Mouse (Mus musculus) liver, embryonic 11.5 days (tissue): ENCODE results near the gene Dapk2. TPM values are rescaled to one million over a fixed set of nuclear protein-coding genes. Genes with fewer than 3 reads are reported as not detected.

Experiments used
- ATAC-seq: fragments of 200-750 bp; cut with Nextera tagmentation; replicated peaks from 2 replicates; pipeline ENCODE4 v1.8.0; 2017; ENCODE audit warnings: moderate number of reproducible peaks, mild to moderate bottlenecking, moderate TSS enrichment, moderate library complexity; ENCODE audit not compliant: low FRiP score
- DNase-seq: peaks from one replicate; pipeline ENCODE4 v3.0.0-alpha.2; 2017; ENCODE audit warnings: low spot score
- H3K27ac ChIP-seq: fragments of 300-500 bp; sonication (generic); 2 replicates; pipeline ENCODE4 v1.5.1; 2014; ENCODE audit warnings: mild to moderate bottlenecking, low read depth, low read length, control low read depth
- H3K27me3 ChIP-seq: fragments of 300-500 bp; sonication (generic); replicated peaks from 2 replicates; pipeline ENCODE4 v1.6.1; 2014; ENCODE audit warnings: low read length, mixed read lengths; ENCODE audit not compliant: control insufficient read depth, insufficient read depth
- H3K36me3 ChIP-seq: fragments of 300-500 bp; sonication (generic); 2 replicates; pipeline ENCODE4 v1.6.1; 2014; ENCODE audit warnings: mild to moderate bottlenecking, low read length, moderate library complexity, mixed read lengths; ENCODE audit not compliant: control insufficient read depth, insufficient read depth
- H3K4me1 ChIP-seq: fragments of 300-500 bp; sonication (generic); replicated peaks from 2 replicates; pipeline ENCODE4 v1.6.1; 2014; ENCODE audit warnings: low read length, mixed read lengths; ENCODE audit not compliant: control insufficient read depth, insufficient read depth
- H3K4me2 ChIP-seq: fragments of 300-500 bp; sonication (generic); 2 replicates; pipeline ENCODE4 v1.6.1; 2014; ENCODE audit warnings: mild to moderate bottlenecking, control low read depth, moderate library complexity
- H3K4me3 ChIP-seq: fragments of 300-500 bp; sonication (generic); 2 replicates; pipeline ENCODE4 v1.5.1; 2014; ENCODE audit warnings: low read depth, low read length, control low read depth
- H3K9ac ChIP-seq: fragments of 300-500 bp; sonication (generic); 2 replicates; pipeline ENCODE4 v1.6.1; 2014; ENCODE audit warnings: low read depth, low read length, control low read depth
- H3K9me3 ChIP-seq: fragments of 300-500 bp; sonication (generic); 2 replicates; pipeline ENCODE4 v1.6.1; 2016; ENCODE audit warnings: low read length, inconsistent platforms, mixed read lengths; ENCODE audit not compliant: control insufficient read depth
- WGBS: fragments of 180-500 bp; shearing (Covaris S2); extraction: QIAGEN DNeasy Blood & Tissue Kit; methylation state at CpG from one replicate; pipeline ENCODE4 v1.1.7; 2014; 5-methylcytosine and 5-hydroxymethylcytosine counted together
- polyA plus RNA-seq: library from polyadenylated mRNA; unstranded; fragments of >200 nt; fragmentation: Nextera tagmentation; extraction: Ambion mirVana; gene quantifications from 2 replicates; pipeline ENCODE4 v1.2.1, GENCODE M21; 2014

The Dapk2 gene
- polyA plus RNA-seq, 1 experiment from 2014 or later = 6.1 TPM

- no peak overlapping the region for H3K4me3 ChIP-seq
Observed at GRCm38 (mm10) chr9:66304320-66305090, 146.5 kb downstream of the Dapk2 start.

GRCm38 (mm10) chr9:66305121-66306112 lies 147.4 kb downstream of the Dapk2 start:
- ATAC-seq (no peak), DNase-seq (no peak)
- Histone ChIP-seq H3K27me3 (no peaks in the 10 kb centered on the region), H3K4me2 (peak overlapping the region; percentile 57), H3K9me3 (no peaks in the 10 kb centered on the region), H3K4me1 (no peaks in the 10 kb centered on the region), H3K4me3 (peak overlapping the region; percentile 38), H3K9ac (no peak overlapping the region; the same call in 1 of the 2 replicates), H3K36me3 (no peaks in the 10 kb centered on the region), H3K27ac (peak overlapping the region; percentile 34; the same call in 1 of the 2 replicates)
- 46% methylated on average over 25 of the region's 25 CpGs for WGBS

More at GRCm38 (mm10) chr9:66304320-66305090, 146.5 kb downstream of the Dapk2 start:
- H3K4me2 ChIP-seq = peak overlapping the region; percentile 57; the same call in 1 of the 2 replicates
- no peak for DNase-seq
- H3K9me3 ChIP-seq = no peaks in the 10 kb centered on the region
- no peaks in the 10 kb centered on the region for H3K36me3 ChIP-seq
- no peak overlapping the region for H3K9ac ChIP-seq
- ATAC-seq = no peak
- 86% methylated on average over 3 of the region's 3 CpGs for WGBS
- no peaks in the 10 kb centered on the region for H3K27me3 ChIP-seq
- no peaks in the 10 kb centered on the region for H3K4me1 ChIP-seq
- H3K27ac ChIP-seq = no peak overlapping the region

- H3K4me3 ChIP-seq = no peak overlapping the region
- H3K27me3 ChIP-seq = no peaks in the 10 kb centered on the region
- 76% methylated on average over 3 of the region's 3 CpGs for WGBS
- ATAC-seq (no peak), DNase-seq (no peak)
- no peak overlapping the region for H3K9ac ChIP-seq
- no peaks in the 10 kb centered on the region for H3K9me3 ChIP-seq
- no peaks in the 10 kb centered on the region for H3K36me3 ChIP-seq
- no peak overlapping the region for H3K4me2 ChIP-seq
- H3K4me1 ChIP-seq = no peaks in the 10 kb centered on the region
- no peak overlapping the region for H3K27ac ChIP-seq
Observed at GRCm38 (mm10) chr9:66306414-66306813, 148.4 kb downstream of the Dapk2 start.

DNA sequence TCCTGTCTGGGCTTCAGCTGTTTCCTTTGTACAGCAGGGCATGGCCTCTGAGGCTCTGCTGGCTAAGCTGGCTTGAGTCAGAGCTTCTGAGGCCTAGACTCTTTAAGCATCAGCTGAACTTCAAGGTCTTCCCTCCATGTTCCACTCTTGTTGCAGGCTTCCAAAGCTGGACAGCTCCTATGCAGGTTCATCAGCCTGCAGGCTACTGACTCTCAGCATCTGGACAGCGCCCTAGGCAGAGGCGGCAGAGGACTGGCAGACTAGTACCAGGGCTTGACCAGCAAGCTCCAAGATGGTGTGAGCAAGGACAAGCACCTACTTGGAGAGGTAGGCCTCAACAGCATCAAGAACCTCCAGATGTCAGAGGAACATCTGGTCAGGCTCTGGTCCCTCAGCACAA lies 149.3 kb downstream of the Dapk2 start:
- H3K4me1 ChIP-seq = no peaks in the 10 kb centered on the region
- peak; percentile 60 for DNase-seq
- no peak overlapping the region for H3K4me2 ChIP-seq
- WGBS = 21% methylated on average over 2 of the region's 2 CpGs
- H3K27ac ChIP-seq = no peak overlapping the region
- no peaks in the 10 kb centered on the region for H3K9me3 ChIP-seq
- H3K9ac ChIP-seq = no peak overlapping the region
- H3K27me3 ChIP-seq = no peaks in the 10 kb centered on the region
- no peak for ATAC-seq
- H3K36me3 ChIP-seq = no peaks in the 10 kb centered on the region
- no peak overlapping the region for H3K4me3 ChIP-seq

DNA sequence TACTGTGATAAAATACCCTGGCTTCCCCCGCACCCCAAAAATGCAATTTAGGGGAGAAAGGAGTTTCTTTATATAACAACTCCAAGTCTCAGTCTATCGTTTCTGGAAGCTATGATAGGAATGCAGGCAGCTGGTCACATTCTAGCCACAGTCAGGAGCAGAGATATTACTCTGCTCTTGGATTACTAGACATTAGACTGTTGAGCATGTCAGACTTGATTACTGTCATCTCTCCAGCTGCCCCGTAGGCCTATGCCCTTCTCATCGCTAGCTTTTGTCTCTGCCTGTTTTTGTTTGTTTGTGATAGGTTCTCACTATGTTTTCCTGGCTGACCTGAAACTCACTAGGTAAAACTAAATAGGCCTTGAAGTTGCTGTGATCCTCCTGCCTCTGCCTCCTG lies 150.7 kb downstream of the Dapk2 start:
- Histone ChIP-seq H3K4me2 (no peak overlapping the region), H3K9me3 (no peaks in the 10 kb centered on the region), H3K4me1 (no peaks in the 10 kb centered on the region), H3K36me3 (no peaks in the 10 kb centered on the region), H3K27me3 (no peaks in the 10 kb centered on the region), H3K9ac (no peak overlapping the region), H3K27ac (no peak overlapping the region), H3K4me3 (no peak overlapping the region)
- 74% methylated on average over 4 of the region's 4 CpGs for WGBS
- no peak for DNase-seq
- ATAC-seq = no peak

GRCm38 (mm10) chr9:66311458-66311857 lies 153.4 kb downstream of the Dapk2 start:
- DNase-seq (no peak), ATAC-seq (no peak)
- Histone ChIP-seq H3K4me3 (no peak overlapping the region), H3K36me3 (no peaks in the 10 kb centered on the region), H3K27me3 (no peaks in the 10 kb centered on the region), H3K9ac (no peak overlapping the region), H3K9me3 (no peaks in the 10 kb centered on the region), H3K27ac (no peak overlapping the region), H3K4me1 (no peaks in the 10 kb centered on the region), H3K4me2 (no peak overlapping the region)
- WGBS = 47% methylated on average over 3 of the region's 3 CpGs

DNA sequence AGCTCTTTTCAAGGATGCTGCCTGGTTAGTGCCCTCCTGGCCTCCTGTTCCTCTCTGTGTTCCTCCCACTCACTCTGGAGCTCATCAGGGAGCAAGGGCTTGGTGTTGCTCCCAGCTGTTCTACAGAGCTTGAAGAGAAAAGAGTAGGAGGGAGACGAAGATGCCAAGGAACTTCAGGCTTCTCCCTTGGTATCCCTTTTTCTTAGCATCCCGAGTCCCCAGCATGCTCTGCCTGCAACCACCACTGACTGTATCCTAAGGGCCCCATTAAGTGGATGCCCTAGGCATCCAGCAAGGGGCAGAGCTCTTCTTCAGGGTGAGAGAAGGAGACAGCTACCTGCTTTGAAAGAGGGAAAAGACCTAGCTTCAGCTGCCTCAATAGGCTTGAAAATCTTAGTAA lies 158.6 kb downstream of the Dapk2 start:
- H3K27me3 ChIP-seq = no peaks in the 10 kb centered on the region
- no peaks in the 10 kb centered on the region for H3K36me3 ChIP-seq
- H3K9me3 ChIP-seq = no peaks in the 10 kb centered on the region
- WGBS = 75% methylated on average over 2 of the region's 2 CpGs
- H3K4me1 ChIP-seq = no peaks in the 10 kb centered on the region
- H3K9ac ChIP-seq = no peak overlapping the region
- DNase-seq (no peak), ATAC-seq (no peak)
- no peak overlapping the region for H3K27ac ChIP-seq
- no peak overlapping the region for H3K4me3 ChIP-seq
- H3K4me2 ChIP-seq = no peak overlapping the region
